Mouse (Mus musculus) embryonic stem cell, embryonic (primary cell): ENCODE measurements around the gene Szt2.

Experiments
- CTCF ChIA-PET, 4 experiments: fragments of 300-600 bp in 2 of 4; fragments of 350-600 bp in 2 of 4; sonication (Branson Sonifier 250); formaldehyde crosslinking; loops; one replicate each; lab custom pipeline; 2022; ENCODE audit warnings: inconsistent platforms in 2 of 4; lab: Charles Lee
- POLR2A ChIA-PET, 4 experiments: fragments of 300-600 bp in 2 of 4; fragments of 350-600 bp in 2 of 4; sonication (Branson Sonifier 250); formaldehyde crosslinking; loops; one replicate each; lab custom pipeline; 2022; ENCODE audit warnings: antibody characterized with exemption in 4 of 4, inconsistent platforms in 1 of 4; lab: Charles Lee

Szt2 gene

DNA sequence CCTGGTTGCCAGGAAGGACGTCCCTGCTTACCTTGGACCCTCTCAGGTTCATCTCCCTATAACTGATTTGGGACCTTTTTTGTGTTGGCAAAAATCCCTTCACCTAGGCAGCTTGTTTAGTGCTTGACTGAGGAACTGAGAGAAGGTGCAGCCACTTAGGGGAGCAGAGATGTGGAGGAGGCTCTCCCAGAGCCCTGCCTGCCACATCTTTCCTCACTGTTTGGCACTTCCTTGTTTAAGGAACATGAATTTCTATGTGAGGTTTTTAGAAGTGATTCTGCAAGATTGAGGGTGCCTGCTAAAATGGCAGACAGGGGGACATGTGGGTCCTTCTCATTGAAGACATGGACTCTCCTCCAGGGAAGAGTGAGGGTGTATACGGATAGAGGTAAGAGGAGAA is 58.2 kb downstream of the Szt2 start:
- ChIA-PET POLR2A (interaction anchor here in 2 of 4 experiments (0.5 to 0.7 kb wide), 3 partner anchors 16 to 274 kb away, joined by 3 to 5 read pairs (median 3); no protein-coding TSS in a partner anchor), CTCF (no interaction called here)

DNA sequence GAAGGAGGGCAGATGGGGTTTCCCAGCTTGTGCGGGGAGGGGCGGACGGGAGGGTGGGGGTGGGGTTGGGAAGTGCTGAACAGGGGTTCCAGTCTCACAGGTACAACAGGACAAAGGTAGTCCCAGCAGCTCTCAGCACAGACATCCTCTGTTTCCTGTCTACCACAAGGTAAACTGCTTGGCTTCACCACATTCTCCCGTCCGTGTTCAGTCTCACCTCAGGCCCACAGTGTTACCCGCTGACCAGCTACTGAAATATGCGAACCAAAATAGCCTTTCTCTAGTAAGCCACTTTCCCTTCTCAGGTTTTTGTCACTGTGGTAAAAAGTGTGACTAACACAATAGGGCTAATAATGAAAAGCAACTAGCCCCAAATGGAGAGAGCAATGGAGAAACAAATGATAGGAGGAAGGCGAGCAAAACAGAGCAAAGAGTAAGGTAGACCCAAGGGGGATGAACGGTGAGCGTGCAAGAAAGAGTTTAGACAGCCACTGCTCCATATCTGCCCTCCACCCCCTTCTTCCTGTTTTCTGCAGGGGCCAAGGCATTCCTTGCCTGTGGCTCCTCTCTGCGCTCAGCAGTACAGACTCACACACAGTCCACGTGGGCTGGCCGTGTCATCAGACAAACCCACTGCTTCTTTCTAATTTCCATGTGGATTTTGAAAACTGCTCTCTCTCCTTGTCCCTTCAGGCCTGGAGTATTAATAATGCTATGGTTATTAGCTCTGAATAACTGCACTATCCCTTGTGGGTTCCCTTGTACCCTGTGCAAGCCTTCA is 61.4 kb downstream of the Szt2 start:
- ChIA-PET POLR2A (interaction anchor here in 1 of 4 experiments (1.5 kb wide), 1 partner anchor 168 kb away, joined by 5 read pairs; the partner anchor contains the start of gene Kdm4a), CTCF (interaction anchor here in 1 of 4 experiments (0.6 kb wide), 1 partner anchor 230 kb away, joined by 3 read pairs; no protein-coding TSS in a partner anchor)

DNA sequence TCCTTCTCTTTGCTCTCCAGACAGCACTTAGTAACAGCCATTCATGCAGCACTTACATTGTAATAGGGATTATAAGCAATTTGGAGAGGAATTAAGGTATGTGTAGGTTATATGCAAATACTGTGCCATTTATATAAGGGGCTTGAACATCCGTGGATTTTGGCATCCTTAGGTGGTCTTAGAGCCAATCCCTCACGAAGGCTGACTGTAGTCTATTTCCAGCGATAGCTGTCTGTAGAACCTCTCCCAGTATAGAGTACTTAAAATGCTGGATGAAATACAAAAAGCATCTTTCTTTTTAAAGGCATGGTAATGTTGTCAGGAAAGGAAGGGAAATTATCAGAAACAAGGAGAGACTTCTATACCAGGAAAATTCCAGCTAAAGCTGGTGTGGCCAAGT is 67.6 kb downstream of the Szt2 start:
- CTCF ChIA-PET: interaction anchor here in 1 of 4 experiments (0.5 kb wide), 1 partner anchor 38 kb away, joined by 3 read pairs; no protein-coding TSS in a partner anchor
- POLR2A ChIA-PET: interaction anchor here in 1 of 4 experiments (0.9 kb wide), 1 partner anchor 44 kb away, joined by 3 read pairs; no protein-coding TSS in a partner anchor

DNA sequence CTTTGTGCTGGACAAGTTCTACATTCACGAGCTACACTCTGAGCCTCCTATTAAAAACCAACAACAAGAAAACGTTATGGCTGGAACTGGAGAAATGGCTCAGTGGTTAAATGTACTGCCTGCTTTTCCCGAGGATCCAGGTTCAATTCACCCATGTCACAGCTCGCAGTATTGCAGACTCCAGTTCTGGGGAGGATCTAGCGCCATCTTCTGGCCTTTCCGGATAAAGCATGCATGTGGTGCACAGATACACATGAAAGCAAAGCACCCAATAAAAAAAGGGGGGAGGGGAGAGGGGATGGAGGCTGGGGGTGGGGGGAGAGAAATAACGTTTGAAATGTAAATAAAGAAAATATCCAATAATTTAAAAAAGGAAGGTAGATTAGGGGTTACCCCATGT is 72.4 kb downstream of the Szt2 start:
- CTCF ChIA-PET: interaction anchor here in 3 of 4 experiments (0.6 to 1.9 kb wide), 19 partner anchors 8 to 1223 kb away, joined by 3 to 7 read pairs (median 4); partner anchors contain the start of gene Ptprf (in 1 of the 3)
- POLR2A ChIA-PET: interaction anchor here in 2 of 4 experiments (0.6 to 1.0 kb wide), 2 partner anchors 50 to 157 kb away, joined by 3 read pairs; partner anchors contain the start of gene Kdm4a (in 1 of the 2)

DNA sequence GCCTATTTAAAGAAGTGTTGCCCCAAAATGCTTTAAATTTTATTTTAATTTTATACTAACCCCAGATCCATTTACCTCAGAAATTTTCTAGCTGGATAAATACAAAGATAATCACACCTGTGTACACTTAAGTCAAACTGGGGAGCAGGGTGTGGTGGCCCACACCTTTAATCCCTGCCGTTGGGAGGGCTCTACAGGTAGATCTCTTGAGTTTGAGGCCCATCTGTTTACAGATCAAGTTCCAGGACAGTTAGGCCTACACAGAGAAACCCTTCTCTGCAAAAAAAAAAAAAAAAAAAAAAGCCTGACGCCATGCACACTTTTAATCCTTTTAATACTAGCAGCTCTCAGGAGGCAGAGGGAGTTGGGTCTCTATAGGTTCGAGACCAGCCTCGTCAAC is 73.1 kb downstream of the Szt2 start:
- ChIA-PET POLR2A (interaction anchor here in 2 of 4 experiments (0.6 to 1.0 kb wide), 2 partner anchors 49 to 156 kb away, joined by 3 read pairs; partner anchors contain the start of gene Kdm4a (in 1 of the 2)), CTCF (interaction anchor here in 3 of 4 experiments (0.6 to 1.9 kb wide), 16 partner anchors 7 to 1224 kb away, joined by 3 to 7 read pairs (median 4); partner anchors contain the start of gene Ptprf (in 1 of the 3))

DNA sequence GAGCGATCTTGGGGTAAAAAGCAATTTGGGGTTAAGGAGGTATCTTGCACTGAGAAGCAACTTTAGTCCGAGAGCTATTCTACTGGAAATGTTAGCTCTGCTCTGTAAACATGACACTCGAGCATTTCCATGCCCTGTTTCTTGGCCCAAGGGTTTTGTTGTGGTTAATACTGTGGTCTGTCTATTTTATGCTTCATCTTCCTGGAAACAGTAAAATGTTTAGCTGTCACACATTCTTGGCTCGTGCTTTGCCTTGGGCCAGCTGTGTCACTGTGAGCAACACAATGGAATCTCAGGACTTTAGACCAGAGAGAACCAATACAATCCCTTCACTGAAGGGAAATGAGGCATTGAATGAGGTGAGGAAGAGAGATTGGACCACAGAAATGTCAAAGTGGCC is 77.3 kb downstream of the Szt2 start:
- CTCF ChIA-PET: interaction anchor here (0.6 to 1.4 kb wide), 5 partner anchors 18 to 649 kb away, joined by 3 to 5 read pairs (median 4); no protein-coding TSS in a partner anchor

DNA sequence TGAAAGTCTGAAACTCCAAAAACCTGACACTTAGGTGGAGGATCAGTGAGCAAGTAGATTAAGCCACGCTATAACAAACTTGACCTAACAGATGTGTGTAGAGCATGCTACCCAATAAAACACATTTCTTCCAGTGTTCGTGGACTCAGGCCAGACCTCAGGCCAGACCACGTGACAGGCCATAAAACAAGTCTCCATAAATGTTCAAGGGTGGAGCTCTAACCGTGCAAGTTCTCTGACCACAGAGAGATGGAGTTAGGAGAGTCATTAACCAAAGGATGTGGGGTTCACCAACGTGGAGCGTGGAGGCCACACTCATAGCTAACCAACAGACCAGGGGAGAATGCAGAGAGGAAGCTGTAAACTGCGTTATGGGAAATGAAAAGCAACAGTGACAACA is 82.6 kb downstream of the Szt2 start:
- CTCF ChIA-PET: interaction anchor here in 1 of 4 experiments (0.6 kb wide), 1 partner anchor 173 kb away, joined by 3 read pairs; no protein-coding TSS in a partner anchor
- POLR2A ChIA-PET: interaction anchor here in 1 of 4 experiments (0.5 kb wide), 1 partner anchor 166 kb away, joined by 3 read pairs; no protein-coding TSS in a partner anchor

More for the DNA sequence above, 77.3 kb downstream of the Szt2 start:
- POLR2A ChIA-PET: interaction anchor here in 2 of 4 experiments (1.1 to 1.3 kb wide), 2 partner anchors 152 to 247 kb away, joined by 3 read pairs; partner anchors contain the start of gene Kdm4a (in 1 of the 2)

DNA sequence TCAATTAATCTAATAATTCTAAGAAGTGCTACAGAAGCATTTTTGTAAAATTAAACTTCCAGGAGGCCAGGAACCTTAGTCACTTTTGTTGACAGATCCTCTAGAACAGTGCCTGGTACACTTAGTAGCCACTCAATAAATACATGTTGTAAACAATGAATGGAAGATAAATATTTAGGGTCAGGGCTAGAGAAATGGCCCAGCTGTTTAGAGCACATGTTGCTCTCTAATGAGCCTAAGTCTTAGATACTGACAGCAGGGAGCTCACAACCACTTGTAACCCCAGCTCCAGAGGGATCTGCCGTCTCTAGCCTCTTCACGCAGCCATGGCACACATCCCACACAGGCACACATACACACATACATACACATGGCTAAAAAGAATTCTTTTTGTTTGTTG is 88.4 kb downstream of the Szt2 start:
- POLR2A ChIA-PET: interaction anchor here in 1 of 4 experiments (1.7 kb wide), 1 partner anchor 16 kb away, joined by 7 read pairs; no protein-coding TSS in a partner anchor
- CTCF ChIA-PET: interaction anchor here in 1 of 4 experiments (1.5 kb wide), 1 partner anchor 259 kb away, joined by 3 read pairs; no protein-coding TSS in a partner anchor

DNA sequence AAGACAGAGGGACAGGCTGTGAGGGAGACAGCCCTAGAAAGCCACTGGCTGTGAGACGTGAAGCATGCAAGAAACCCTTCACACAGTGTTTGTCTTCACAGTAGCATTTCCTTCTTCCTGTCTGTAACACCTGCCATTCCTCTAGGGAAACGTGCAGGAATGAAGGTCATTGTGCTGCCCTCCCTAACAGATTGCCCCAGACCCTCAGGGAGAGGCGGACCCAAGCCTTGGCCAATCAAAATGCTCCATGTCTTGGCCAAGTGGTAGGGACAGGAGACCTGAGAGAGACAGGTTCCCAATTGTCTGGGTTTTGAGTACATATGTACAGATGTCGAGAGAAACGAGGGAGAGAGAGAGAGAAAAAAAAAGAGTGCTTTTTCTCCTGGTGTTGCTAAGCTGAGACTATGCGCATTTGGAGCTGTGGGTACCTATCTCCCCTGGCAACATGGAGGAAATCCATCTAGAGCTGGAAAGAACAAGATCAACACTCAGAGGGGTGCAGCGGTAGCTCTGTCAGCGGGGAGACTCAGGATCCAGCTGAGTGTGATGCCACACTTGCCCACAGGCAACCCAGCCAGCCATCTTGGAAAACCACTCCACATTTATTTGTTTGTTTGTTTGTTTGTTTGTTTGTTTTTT is 89.2 kb downstream of the Szt2 start:
- POLR2A ChIA-PET: interaction anchor here in 3 of 4 experiments (0.6 to 1.7 kb wide), 4 partner anchors 15 to 80 kb away, joined by 3 to 7 read pairs (median 3); no protein-coding TSS in a partner anchor

DNA sequence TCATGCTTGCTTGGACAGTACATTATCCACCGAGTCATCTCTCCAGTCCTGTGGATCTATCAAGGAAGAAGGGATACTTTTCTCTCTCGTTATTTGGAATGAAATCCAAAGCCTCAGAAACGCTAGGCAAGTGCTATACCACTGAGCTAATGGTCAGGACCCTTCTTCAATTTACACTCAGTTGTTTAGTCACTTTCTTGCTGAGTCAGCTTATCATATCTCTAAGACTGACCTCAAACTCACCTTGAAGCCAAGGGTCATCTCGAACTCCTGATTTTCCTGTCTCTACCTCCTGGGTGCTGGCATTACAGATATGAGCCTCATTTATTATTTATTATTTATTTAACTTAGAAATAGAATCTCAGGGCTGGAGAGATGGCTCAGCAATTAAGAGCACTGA is 92.4 kb downstream of the Szt2 start:
- ChIA-PET POLR2A (interaction anchor here in 1 of 4 experiments (1.4 kb wide), 1 partner anchor 28 kb away, joined by 3 read pairs; no protein-coding TSS in a partner anchor), CTCF (no interaction called here)

More for the DNA sequence above, 89.2 kb downstream of the Szt2 start:
- CTCF ChIA-PET: interaction anchor here in 2 of 4 experiments (1.1 to 1.5 kb wide), 2 partner anchors 27 to 259 kb away, joined by 3 read pairs; no protein-coding TSS in a partner anchor

DNA sequence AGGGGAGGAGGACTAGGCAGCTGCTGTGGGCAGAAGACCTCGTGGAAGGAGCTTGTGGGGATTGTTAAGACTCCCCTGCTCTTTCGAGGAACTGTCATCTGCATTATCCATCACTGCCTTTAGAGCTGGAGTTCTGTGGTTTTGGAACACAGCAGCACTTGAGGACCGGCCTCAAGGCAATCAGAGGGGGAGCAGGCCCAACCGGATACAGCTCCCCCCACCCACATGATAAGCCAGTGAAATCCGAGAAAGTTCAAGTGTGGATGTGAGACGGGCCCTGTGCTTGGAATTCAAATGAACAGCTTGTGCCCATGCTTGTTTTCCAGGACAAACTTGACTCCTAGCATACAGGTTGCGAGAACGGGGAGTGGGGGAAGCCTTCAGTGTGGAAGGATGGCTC is 93.8 kb downstream of the Szt2 start:
- POLR2A ChIA-PET: interaction anchor here in 1 of 4 experiments (0.8 kb wide), 1 partner anchor 14 kb away, joined by 3 read pairs; no protein-coding TSS in a partner anchor
- CTCF ChIA-PET: interaction anchor here in 1 of 4 experiments (0.6 kb wide), 1 partner anchor 73 kb away, joined by 4 read pairs; no protein-coding TSS in a partner anchor
